Mouse (Mus musculus) thymus, adult 2 months (tissue): ENCODE data around the gene Irak4.

Source experiments
- CTCF ChIP-seq: fragments of 200-500 bp; IDR thresholded peaks from 2 replicates; pipeline ENCODE4 v1.5.1; 2012; ENCODE audit warnings: mild to moderate bottlenecking, control low read depth, low read length, moderate library complexity, borderline replicate concordance; ENCODE audit not compliant: control insufficient read depth, poor library complexity, insufficient read depth; ENCODE audit errors: extremely low read depth
- POLR2A ChIP-seq: fragments of 200-500 bp; IDR thresholded peaks from 2 replicates; pipeline ENCODE4 v1.6.1; 2012; ENCODE audit warnings: mild to moderate bottlenecking, low read length, control low read depth, moderate library complexity; ENCODE audit not compliant: control insufficient read depth, poor library complexity, insufficient read depth; ENCODE audit errors: extremely low read depth

- TF ChIP-seq CTCF: no peak
- no peak for TF ChIP-seq POLR2A
Measured at GRCm38 (mm10) chr15:94572746-94573145, 29.3 kb downstream of the Irak4 start.
